Mouse (Mus musculus): ENCODE measurements at regions not wholly inside any gene's neighbourhood (a gene's known extent, or its start where the extent isn't known, plus 50 kb on each side); places are given as distances from the start of the nearest gene placed in this dataset.

DNA sequence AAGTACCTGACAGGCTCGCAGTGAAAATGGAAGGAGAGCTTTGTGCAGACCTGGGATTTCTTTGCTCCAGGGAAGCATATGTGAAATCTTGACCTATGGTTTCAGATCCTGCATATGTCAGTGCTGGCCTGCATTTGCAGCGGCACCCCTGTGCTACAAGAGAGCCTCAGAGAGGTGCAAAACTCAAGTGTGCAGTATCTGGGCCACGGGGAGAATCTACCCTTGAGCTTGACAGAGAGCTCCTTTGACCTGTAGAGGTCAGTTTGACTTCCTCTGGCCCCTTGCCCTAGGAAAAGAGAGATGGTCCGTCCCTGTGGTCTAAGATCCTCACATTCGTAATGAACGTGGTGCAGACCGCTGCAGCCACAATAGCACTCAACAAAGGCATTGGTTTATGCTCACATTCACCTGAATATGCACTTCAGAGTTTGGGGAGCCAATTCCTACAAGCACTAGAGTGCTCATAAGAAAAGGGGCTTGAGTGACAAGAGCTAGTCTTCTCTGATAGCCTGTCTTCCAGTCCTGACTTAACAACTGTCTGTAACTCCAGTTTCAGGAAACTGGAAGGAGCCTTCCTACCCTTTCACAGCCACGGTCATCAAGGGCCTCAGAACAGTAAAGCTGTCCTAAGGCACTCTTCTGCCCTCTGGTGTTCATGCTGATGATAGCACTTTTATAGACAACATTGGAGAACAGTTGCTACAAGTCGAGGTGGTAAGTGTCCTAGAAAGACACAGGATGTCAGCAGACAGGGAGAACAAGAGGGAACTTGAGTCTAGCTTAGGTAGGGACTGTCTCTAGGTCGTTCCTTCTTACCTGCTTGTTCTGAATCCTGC, 200.0 kb upstream of the Apob start:
- peak; percentile 30 to 58 for DNase-seq (ENCODE audit: low spot score in 2 of 2)

DNA sequence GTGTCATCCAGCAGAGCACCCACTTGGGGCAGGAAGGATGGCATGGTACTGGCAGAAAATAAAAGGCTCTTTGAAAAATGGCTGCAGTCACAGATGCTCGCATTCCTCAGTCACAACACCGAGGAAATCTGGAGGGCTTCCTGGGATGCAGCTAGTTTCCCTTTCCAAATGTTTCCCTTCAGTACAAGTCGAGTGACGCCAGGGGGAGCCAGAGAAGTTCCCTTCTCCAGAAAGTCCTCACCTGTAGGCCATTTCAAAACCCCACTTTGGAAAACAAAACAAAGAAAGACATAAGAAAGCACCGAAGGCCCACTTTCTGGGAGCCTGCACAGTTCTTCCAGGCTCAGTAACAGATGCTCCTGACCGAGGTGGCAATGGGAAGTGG, 199.4 kb upstream of the Apob start:
- no peak for DNase-seq (ENCODE audit: low spot score in 2 of 2)

- DNase-seq (ENCODE audit: low spot score in 2 of 2), result peak; percentile 13 to 22
These were observed 160.8 kb upstream of the Apob start for GRCm38 (mm10) chr12:7816616-7817015.

- DNase-seq (ENCODE audit: low spot score in 2 of 2), result no peak
These were observed 157.3 kb upstream of the Apob start for GRCm38 (mm10) chr12:7820006-7820704.

DNA sequence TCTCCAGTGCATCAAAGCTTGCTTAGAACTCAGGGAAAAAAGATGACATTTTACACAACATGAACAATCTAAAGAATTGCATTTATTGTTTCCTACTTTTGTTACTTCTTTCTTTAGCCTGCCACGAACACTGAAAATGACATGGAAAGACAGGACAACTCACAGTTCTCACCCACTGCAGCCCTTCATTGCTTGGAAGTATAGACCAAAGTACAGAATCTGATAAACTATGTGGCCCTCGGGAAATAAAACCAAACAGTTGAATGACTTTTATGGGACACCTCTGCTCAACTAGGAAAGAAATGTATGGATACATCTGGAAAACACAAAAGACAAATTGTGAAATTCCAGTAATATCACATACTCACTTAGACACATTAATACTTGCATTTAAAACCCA, 156.7 kb upstream of the Apob start:
- DNase-seq (ENCODE audit: low spot score in 2 of 2), result no peak

GRCm38 (mm10) chr12:7835731-7836130, 141.7 kb upstream of the Apob start:
- no peak for DNase-seq (ENCODE audit: low spot score in 2 of 2)

DNA sequence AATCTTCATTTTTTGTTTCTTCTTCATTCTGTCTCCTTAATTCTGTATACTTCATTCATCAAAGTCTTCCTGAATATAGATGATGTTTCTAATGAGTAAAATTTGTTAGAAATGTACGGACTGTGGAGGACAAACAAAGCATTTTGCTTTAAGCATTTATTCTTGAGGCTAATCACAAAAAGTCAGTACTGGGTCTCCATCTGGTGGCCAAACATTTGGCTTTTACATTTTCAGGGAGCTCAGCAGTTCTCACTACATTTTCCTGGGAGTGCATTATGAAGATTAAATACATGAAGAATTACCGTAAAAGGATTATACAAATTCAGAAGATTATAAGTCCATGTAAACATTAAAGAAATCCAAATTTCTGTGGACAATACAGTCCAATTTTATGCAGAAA, 123.6 kb upstream of the Apob start:
- DNase-seq (ENCODE audit: low spot score in 2 of 2), result no peak

DNA sequence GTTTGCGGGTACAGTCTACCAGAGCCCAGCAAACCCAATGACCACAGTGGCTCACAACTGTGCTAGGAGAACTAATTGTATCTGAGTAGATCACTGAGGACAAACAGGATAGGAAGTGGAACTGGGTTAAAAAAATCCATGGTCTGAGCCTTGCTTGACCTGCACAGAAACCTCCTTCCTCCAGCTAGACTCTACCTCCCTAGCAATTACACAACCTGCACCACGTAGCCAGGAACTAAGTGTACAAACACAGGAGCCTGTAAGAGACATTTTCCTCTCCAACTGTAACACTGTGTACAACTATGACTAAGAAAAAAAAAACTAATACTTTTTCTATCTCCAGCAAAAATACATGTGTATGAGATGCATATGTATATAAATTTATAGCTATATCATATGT, 121.8 kb upstream of the Apob start:
- no peak for DNase-seq (ENCODE audit: low spot score in 2 of 2)

GRCm38 (mm10) chr12:7859533-7859932, 117.9 kb upstream of the Apob start:
- no peak for DNase-seq (ENCODE audit: low spot score in 2 of 2)

DNA sequence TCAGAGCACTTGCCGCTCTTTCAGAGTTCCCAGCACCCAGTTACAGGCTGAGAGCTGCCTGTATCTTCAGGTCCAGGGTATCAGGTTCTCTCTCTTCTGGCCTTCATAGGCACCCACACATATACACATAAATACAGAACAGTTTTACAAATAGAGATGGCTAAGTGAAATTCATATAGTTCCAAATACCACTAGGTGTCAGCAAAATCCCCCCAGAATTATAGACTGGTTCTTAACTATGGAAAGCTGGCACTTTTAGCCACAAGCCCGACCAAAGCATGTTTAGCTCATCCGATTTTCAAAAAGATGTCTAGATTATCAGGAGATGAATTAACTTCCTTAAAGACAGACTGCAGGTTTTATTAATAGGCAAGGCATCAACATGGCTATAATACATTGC, 107.4 kb upstream of the Apob start:
- no peak for DNase-seq (ENCODE audit: low spot score in 2 of 2)

- no peak for DNase-seq (ENCODE audit: low spot score in 2 of 2)
These were observed 107.0 kb upstream of the Apob start for GRCm38 (mm10) chr12:7870473-7870872.

DNA sequence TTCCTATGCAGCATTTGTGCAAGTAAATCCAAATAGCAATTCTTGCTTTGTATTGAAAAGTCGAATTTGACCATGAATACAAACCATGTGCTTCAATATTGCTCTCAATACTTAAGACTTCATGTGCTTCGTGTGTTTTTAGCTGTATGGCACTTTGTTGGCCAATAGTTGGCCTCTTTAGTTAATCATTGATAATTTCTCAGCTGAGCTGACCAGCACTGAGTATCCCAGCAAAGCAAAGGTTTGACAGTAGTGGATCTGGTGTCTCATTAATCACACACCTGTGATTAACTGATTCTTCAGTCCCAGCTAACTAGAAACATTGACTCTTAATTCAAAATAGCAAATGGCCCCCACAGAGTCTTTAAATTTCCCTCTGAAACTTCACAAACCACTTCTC, 102.0 kb upstream of the Apob start:
- no peak for DNase-seq (ENCODE audit: low spot score in 2 of 2)

- no peak for DNase-seq (ENCODE audit: low spot score in 2 of 2)
These were observed 101.0 kb upstream of the Apob start for GRCm38 (mm10) chr12:7876302-7877063.

- DNase-seq (ENCODE audit: low spot score in 2 of 2), result no peak
These were observed 98.7 kb upstream of the Apob start for GRCm38 (mm10) chr12:7878761-7879160.

GRCm38 (mm10) chr12:7896156-7896555, 81.3 kb upstream of the Apob start:
- DNase-seq (ENCODE audit: low spot score in 2 of 2), result no peak

DNA sequence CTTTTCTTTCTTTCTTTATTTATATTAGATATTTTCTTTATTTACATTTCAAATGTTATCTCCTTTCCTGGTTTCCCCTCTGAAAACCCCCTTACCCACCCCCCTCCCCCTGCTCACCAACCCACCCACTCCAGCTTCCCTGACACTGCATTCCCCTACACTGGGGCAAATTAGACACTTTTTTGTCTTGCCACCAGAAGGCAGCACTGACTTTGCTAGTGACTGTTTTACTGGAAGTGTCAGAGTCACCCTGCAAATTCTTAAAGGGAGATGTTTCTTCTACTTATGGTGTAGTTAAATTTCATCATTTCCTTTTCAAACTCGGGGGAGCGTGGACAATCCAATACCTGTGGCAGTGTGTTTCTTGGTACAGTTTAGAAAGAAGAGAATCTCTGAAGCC, 72.1 kb upstream of the Apob start:
- no peak for DNase-seq (ENCODE audit: low spot score in 2 of 2)

- DNase-seq (ENCODE audit: low spot score in 2 of 2), result no peak
These were observed 70.6 kb upstream of the Apob start for GRCm38 (mm10) chr12:7906831-7907230.

DNA sequence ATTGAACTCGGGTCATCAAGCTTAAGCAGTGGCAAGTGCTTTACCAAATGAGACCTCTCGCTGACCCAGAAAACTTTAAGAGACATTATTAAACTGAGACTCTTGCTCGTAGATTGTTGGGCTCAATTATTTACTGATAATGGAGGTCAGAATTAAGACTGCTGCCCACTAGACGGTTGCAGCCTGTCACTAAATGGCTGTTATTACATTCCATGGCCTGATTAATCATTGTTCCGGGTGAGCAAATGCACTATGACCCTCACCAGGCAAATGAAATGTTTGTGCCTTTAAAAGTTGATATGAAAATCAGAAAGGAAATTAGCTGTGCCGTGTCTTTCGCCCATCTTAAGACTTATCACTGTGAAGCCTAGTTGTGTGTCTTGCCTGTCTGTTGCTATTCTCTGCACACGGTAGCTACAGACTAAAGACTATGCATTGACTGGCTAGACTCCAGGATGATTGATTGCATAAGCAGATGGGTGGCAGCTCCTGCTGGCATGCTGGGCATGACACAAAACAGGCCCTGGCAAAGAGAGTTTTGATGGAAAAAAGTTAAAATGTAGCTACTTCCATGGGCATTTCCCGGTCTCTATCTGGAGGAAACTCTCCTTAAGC, 67.6 kb upstream of the Apob start:
- no peak for DNase-seq (ENCODE audit: low spot score in 2 of 2)

GRCm38 (mm10) chr12:7910509-7910908, 66.9 kb upstream of the Apob start:
- no peak for DNase-seq (ENCODE audit: low spot score in 2 of 2)

DNA sequence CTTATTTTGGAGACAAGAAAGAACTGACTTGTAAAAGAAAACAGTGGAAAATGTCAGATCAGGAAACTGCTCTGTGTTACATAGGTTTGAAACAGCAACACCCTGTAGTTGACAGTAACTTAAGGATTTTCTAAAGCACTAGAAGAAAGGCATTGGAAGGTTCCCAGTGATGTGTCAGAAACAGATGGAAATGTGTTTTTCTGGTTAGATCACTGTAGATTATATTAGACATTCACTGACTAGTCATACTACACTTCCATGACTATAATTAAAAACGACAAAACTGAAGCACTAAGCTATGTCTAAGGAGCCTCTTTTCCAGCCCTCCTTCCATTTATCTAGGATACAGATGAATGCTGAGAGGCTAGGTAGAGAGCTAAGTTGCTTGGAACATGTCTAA, 59.1 kb upstream of the Apob start:
- no peak for DNase-seq (ENCODE audit: low spot score in 2 of 2)

DNA sequence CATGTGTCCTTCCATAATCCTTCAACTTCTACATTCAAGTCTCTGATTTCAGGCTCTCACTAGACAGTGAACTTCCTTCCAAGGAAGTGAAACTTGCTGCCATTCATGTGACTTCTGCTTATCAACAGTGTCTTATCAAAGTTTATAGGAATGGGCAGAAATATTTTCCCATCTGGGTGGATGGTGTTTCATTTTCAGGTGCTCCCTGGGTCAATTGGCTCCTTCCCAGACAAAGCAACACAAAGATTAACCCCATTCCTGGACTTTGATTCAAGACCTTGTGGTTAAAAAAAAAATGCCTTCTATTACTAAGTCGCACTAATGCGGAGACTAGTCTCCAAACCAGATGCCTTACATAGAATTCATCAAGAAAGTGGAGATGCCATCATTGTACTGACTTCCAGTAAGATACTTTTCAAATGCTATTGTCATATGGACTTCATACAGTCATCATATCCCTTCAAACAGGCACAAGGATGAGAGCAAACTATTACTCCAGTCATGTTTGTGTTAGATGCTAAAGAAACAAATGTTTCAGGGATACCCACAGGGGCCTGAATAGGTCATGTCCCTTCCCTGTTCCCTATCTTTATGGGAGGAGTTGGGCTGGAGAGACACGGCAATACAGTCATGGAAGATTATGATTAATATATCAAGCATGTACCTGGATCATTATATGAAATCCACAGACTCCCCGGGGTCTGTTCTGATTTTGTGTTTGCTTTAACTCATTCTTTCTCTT, 58.3 kb upstream of the Apob start:
- no peak for DNase-seq (ENCODE audit: low spot score in 2 of 2)

Measured in frontal cortex, postnatal 10 days (tissue).